Mouse (Mus musculus) c-Kit-positive CD71-positive TER-119-positive erythroid progenitor cells, embryonic 14.5 days (primary cell): ENCODE data around the gene Atg14.
"Not testable (repeated sequence)": the region's sequence is repeated elsewhere in the genome, so short reads cannot be mapped to it uniquely, and the experiment has no call there.

ENCODE experiments used
- DNase-seq: peaks from one replicate; pipeline ENCODE4 v3.0.0-alpha.2; 2013; ENCODE audit warnings: low spot score

Gene Atg14

DNA sequence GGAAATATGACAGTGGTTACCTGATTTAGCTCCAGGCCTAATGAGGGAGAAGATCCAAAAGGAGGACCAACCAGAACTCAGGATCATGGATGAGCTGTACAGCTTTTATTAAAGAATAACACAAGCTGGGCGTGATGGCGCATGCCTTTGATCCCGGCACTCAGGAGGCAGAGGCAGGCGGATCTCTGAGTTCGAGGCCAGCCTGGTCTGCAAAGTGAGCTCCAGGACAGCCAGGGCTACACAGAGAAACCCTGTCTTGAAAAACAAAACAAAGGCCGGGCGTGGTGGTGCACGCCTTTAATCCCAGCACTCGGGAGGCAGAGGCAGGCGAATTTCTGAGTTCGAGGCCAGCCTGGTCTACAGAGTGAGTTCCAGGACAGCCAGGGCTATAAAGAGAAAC, at the start of gene Atg14:
TSS of gene Atg14 (minus strand) at position 101 of the 400 bp plus-strand sequence.
- DNase-seq = not testable (repeated sequence)

DNA sequence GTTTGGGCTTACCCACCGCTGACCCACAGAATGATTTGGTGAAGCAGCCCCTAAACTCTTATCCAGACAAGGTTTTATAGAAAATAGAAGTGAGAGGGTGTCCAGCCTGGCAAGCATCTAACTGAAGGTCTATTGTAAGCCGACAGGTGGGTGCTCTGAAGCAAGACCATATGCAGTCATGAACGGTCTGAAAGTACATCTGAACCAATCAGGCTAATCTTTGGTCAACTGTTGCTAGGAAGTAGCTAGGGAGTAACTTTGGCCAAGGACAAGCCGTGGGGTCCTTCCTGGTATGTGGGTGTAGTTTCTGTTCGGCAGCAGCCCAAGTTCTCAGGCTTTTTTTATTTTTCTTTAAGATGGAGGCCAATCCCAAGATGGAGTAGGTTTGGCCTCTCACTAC, 48.4 kb upstream of the Atg14 start:
- no peak for DNase-seq

DNA sequence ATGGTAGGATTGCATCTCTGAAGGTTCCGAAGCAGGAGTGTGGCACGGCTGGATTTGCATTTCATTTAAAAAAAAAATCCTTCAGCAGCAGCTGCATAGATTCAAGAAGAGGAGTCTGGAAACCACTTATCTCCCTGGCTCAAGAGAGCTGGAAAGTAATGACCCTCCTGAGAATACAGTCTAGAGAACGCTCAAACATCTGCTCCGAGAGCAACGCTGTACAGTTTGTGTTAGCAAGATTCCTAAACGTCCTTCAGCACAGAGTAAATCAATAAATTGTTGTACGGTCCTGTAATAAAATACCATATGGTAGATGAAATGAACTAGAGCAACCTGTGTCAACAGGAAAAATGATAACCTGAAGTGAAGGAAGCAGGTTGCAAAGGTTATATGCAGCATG, 42.8 kb upstream of the Atg14 start:
- no peak for DNase-seq

DNA sequence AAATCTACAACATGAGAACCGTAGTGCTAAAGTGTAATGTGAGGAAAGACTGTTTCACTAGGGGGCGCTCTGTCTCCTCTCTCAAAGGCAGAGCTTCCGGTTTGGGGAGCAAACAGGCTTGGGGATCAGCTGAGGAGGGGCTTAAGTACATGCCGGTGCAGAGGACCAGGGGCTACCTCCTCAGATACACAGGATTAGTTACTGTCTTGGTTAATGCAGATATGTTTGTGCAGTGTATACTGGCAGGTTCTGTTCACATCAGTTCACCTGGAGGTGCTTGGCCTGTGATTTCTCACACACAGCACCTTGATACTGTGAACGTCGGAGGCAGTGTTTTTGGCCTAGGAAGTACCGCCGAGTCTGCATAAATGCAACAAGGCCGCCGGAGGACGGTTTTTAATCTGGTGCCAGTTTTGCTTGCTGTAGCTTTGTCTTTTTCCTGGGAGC, 27.5 kb upstream of the Atg14 start:
- DNase-seq = peak; percentile 45

DNA sequence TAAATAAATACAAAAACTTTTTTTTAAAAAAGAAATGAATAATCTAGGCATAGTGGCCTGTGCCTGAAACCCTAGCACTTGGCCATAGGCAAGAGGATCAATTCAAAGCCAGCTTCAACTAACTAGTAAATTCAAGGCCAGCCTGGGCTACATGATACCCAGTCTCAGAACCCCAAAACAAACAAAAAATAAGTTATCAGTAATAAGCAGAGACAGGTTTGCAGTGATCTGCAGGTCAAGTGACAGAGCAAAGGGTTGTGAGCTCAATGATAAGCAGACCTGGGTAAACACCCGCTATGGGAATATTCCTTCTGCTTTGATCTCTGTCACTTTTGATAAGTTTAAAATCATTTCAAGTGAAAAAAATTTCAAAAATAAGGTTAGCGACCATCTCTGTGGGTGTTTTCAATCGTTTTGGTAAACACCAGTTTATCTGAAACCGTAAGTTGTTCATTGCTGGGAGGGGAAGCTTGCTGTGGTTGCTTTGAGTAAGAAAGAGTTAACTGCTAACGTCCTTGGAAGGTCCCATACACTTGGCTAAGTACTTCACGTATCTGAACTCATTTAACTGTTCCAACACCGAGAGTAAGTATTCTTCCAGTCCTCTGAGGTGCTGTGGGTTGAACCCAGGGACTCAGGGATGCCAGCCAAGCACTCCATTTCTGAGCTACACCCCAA, 24.1 kb upstream of the Atg14 start:
- DNase-seq = no peak

DNA sequence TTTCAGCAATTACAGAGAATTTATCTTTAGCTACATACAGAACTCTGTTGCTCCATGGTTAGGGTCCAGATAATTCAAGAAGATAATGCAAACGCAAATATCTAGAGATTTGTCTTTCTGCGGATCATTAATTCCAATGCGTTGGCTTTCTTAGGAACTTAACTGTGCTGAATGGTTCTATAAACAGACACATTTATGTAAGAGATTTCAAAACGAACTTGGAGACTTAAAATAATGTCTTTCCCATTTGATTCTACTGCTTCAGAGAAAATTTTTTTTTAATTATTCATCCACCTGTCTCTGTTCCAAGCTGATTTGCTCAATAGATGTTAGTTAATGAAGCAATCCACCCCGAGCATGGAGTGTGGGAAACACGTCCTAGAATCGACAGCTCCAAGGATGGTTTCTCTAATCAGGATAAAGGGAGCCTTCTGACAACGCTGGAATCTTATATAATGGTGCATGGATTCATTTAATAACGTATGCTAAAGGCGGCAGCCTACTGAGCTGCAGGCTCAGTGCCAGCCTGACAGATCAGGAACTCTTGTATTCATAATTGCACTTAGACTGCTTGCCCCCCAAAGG, 20.0 kb upstream of the Atg14 start:
- DNase-seq = no peak

DNA sequence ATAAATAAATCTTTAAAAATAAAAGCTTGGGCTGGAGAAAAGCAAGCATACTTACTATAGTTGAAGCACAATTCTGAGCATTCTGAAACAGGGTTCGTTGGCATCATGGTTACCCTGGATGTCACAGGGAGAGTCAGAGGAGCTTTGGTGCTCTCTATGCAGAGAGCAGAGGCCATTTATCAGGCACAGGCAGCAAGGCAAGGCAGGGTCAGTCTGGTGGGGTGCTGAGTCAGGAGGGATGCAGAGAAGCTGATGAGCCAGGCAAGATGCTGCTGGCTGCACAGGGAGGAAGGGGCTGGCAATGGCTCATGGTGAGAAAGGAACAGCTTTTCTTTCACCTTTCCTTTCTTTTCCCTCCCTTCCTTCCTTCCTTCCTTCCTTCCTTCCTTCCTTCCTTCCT, 19.0 kb upstream of the Atg14 start:
- no peak for DNase-seq

DNA sequence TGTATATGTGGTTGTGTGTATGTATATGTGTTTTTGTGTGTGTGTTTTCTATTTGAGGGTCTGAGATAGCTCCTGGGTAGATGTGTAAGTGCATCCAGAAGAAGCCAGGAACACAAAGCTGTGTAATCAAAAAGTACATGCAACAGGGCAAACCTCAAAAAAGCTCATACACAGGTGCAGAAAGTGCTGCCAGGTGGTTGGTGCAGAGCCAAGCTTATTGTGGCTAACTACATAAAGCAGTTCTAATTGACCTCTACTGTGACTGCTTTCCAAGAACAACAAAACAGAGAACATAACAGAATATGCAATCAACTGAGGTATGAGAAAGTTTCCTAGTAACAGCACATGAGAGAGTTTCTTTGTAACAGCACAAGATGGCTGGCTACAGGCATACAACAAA, 13.9 kb upstream of the Atg14 start:
- DNase-seq = no peak

DNA sequence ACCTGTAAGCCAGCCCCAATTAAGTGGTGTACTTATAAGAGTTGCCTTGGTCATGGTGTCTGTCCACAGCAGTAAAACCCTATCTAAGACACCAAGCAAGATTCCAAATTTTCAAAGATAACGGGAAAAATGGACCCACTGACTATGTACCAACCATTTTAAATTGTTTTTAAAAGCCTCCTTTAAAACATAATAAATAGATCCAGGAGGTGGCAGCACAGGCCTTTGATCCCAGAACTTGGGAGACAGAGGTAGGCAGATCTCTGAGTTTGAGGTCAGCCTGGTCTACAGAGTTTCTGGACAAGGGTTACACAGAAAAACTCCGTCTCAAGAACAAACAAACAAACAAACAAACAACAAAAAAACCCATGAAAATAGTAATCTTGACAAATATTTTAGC, 11.2 kb upstream of the Atg14 start:
- no peak for DNase-seq

DNA sequence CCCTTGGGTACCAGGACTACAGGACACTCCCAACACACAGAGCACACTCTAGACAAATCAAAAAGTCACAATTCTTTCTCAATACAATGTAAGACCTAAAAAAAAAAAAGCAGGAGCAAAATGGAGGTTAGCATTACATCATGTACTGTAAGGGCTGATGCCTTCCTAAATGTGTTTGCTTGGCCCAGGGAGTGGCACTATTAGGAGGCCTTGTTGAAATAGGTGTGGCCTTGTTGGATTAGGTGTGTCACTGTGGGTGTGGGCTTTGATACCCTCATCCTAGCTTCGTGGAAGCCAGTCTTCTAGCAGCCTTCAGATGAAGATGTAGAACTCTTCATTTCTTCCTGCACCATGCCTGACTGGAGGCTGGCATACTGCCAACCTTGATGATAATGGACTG, 10.8 kb upstream of the Atg14 start:
- peak; percentile 40 for DNase-seq

DNA sequence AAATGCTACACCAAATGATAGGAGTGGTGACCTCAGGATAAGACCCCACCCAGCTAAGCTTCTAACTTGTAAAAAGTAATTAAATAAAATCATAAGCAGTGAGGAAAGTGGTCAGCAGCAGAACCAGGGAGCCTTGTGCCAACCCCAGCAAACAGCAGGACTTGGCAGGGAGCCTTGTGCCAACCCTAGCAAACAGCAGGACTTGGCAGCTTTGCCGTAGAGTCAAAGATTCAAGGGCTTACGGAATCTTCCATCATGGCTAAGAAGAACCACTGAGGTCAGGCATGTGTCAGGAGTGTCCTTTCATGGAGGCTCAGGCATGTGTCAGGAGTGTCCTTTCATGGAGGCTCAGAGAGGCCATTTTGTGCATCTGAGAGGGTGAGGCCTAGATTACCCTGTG, 7.6 kb upstream of the Atg14 start:
- DNase-seq = no peak

DNA sequence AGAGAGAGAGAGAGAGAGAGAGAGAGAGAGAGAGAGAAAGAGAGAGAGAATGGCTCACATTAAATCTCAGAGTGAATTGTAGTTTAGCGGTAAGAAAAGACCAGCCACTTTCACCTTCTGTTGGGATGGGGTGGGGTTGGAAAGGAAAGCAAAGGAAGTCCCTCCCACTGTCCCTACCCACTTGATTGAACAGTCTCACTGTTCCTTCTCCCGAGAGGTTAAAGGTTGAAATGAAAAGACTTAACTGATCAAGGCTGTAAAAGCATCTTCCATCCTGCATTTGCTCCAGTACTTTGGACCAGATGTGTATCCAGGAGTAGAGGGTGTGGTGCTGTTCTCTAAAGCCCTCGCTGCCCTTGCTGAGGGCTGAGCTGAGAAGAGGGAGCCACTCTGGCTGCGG, 6.2 kb upstream of the Atg14 start:
- DNase-seq = no peak

DNA sequence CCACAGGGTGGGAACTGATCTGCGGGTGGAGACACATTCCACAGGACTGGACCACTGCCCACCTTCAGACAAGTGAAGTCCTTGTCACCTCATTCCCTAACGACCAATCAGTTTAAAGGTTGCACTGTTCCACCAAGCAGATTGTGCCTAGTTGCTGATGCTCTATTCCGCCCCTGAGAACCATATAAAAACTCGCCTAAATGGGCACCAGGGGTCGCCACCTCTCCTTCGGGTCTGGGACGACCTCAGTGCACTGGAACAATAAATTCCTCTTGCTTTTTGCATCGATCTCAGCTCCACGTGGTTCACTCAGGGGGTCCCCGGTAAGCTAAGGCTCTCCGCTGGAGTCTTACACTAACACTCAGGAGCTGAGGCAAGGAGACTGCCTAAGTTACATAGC, 4.3 kb upstream of the Atg14 start:
- no peak for DNase-seq

DNA sequence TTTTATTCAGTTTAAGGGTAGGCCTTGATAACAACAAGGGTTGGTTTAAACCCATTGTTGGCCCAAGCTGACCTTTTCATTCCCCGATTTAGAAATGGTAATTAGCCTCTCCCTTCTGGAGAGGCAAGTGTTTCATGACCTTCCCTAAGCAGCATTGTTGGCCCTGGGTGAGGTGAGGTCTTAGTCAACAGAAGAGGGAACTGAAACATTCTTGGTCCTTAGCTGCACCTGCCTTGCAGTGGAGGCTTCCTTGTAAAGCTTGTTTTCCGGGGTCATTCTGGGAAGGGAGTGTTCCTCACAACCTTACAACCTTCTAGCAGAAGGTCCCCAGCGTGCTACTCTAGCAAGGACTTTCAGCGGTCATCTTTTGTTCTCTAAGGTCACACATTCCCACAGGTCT, 2.3 kb upstream of the Atg14 start:
- no peak for DNase-seq

DNA sequence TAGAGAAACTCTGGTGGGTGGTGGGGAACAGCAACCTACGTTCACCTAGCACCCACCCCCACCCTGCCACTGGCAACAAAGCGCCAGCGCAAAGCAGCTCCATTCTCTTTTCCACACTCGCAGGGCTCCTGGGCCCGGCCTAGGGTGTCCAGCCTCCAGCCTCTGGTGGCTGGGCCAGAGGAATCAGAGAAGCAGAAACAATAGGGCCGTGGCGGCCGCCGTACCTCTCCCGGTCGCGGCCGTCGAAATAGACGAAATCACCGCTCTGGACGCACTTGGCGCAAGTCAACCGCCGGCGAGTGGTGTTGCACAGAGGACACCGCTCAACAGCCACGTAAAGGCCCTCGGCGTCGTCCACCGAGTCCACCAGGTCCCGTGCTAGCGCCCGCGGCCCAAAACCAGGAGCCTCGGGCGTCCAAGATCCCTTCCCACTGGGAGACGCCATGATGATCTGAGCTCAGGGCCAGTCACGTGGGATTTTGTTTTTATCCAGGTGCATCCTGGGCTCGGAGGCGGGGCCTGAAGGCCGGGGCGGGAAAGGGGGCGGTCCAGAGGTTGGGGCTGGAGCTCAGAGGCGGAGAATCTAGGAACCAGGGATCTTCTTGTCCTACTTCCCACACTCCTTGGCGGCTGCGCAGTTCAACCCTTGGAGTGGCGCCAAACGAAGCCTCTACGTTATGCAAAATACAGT, 2.3 kb downstream of the Atg14 start:
- DNase-seq = peak; percentile 96

DNA sequence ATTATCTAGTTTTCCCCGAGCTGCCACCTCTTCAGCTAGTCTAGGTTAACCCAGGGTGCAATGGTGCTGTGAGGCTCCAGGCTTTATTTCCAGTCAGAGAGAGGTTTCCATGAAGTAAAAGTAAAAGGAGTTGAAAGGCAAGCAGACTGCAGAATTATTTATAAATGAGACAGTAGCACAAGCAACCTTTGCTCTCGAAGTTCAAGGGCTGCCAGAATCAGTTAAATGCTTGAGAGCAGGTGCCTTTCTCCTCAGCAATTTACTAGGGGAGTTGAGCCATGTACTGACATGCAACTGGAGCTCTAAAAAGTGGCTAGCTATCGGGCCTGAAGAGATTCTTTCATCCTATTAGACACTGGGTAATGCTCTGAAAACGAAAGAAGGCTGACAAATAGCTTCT, 7.3 kb downstream of the Atg14 start:
- DNase-seq = no peak

DNA sequence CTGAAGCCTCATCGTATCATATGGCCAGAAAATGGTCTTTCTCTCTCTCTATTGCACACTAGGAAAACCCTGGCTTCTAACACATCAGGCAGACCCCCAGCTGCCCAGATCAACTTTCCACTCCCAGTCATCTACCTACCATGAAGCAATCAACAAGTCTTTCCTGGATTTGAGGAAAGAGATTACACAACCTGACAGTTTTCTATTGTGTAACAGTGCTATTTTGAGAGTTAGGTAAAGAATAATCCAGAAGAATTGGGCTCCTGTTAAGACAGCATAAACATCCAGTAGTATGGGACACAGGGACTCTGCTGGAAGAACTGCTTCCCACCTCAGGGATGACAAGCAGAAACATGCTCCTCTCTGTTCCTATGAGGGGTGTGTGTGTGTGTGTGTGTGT, 7.9 kb downstream of the Atg14 start:
- no peak for DNase-seq

DNA sequence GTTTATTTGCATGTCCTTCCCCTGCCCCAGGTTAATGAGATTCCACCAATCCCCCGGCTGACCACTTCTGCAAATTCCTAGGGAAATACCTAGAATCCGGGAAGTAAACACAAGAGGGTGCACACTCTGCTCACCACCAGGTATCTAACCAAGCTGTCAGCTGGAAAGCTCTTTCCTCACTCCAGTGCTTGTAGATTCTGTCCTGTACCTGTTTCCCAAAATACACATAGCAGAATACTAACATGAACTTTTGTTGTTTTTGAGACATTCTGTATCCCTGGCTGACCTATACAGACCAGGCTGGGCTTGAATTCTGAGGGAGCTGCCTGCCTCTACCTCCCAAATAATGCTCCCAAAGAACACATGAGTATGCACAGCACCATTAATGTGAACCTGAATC, 9.7 kb downstream of the Atg14 start:
- DNase-seq = no peak

DNA sequence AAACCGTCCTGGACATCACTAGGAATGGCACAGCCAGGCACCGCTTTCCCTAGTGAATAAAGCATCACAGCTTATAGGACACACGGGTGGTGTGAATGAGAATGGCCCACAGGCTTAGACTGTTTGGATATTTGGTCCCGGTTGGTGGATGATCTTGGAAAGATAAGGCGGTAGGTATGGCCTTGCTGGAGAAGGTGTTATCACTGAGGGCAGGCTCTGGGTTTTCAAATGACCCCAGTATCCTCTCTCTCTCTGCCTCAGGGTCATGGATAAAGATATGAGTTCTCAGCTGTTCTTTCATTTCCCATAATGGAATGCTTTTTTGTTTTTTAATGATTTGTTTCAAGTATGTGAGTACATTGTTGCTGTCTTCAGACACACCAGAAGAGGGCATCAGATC, 15.2 kb downstream of the Atg14 start:
- no peak for DNase-seq

DNA sequence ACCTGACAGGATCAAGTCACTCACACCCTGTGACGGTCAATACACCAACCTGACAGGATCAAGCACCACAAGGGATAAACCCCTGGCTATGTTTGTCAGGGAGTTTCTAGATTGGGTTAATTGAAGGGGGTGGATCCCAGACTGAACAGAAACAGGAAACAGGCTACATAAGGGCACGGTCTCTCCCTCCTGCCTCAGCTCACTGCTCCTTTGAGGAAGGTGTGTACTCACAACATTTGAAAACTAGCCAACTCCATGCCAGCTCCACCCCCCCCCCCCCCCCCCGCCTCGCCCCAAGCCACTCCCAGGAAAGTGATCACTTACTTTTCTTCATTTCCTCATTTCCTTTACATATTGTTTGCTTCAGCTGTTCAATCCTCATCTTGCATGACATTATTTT, 16.2 kb downstream of the Atg14 start:
- DNase-seq = no peak

DNA sequence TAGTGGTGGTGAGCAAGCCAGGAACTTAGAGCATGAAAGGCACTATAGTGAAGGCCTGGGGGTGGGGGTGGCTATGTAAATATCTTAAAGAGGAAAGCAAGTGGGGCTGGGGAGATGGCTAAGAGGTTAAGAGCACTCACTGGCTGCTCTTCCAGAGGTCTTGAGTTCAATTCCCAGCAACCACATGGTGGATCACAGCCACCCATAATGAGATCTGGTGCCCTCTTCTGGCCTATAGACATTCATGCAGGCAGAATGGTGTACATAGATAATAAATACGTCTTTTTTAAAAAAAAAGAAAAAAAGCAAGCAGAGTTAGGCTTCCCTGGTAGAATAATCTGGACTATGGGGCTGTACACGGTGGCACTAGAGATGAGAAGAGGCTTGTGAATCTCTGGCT, 17.1 kb downstream of the Atg14 start:
- no peak for DNase-seq

DNA sequence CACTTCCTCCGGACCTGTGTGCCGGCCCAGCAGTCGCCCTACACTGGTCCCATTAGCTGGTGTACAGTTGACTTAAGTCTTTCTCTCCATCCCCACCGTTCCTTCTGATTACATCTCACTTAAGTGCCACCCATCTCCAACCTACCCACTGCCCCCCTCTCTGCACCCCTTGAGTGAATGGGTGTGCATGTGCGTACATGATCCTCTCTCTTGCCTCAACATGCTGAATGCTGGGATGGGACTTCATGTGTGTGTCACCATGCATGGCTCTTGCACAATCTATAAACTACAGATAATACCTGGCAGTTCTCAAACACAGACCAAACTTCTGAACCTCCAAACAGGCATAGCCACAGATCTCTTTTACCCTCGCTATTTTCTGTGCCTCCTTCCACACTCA, 18.8 kb downstream of the Atg14 start:
- DNase-seq = no peak

DNA sequence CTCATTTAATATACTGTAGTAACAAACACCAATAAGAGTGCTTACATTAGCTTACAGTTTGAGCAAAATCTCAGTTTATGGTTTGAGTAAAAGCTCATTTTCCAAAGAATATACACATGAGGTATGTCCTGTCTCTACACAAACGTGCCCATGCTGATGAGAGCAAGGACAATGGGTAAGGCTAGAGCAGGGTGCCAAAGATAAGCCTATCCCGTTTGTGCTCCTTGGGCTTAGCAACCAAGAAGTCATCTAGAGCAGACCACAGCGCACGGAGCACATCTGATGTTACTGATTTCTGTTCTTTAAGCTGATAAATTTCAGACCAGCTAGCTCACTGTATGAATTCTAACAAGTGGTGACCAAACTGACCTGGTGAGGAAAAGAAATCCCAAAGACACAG, 25.6 kb downstream of the Atg14 start:
- no peak for DNase-seq

DNA sequence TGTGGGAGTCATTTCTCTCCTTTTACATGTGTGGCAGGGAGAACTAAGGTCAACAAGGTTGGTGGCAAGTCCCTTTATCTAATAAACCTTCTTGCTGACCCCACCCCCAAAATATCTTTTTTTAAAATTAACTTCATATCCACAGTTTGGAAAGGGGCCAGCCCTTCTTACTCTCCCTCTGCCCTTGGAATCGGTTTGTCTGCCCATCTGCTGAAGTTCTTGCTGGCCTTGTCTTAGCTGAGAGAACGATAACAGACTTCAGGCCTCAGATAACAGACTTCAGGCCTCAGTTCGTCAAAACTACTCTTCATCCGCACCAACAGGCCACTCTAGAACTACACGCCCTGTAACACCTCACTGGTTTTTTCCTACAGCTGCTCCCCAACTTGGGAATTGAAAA, 26.2 kb downstream of the Atg14 start:
- DNase-seq = no peak
